Mouse (Mus musculus) thymus, adult 2 months (tissue): ENCODE measurements at regions not wholly inside any gene's neighbourhood (a gene's known extent, or its start where the extent isn't known, plus 50 kb on each side); places are given as distances from the start of the nearest gene placed in this dataset.

Experiments
- CTCF ChIP-seq: fragments of 200-500 bp; IDR thresholded peaks from 2 replicates; pipeline ENCODE4 v1.5.1; 2012; ENCODE audit warnings: mild to moderate bottlenecking, control low read depth, low read length, moderate library complexity, borderline replicate concordance; ENCODE audit not compliant: control insufficient read depth, poor library complexity, insufficient read depth; ENCODE audit errors: extremely low read depth
- POLR2A ChIP-seq: fragments of 200-500 bp; IDR thresholded peaks from 2 replicates; pipeline ENCODE4 v1.6.1; 2012; ENCODE audit warnings: mild to moderate bottlenecking, low read length, control low read depth, moderate library complexity; ENCODE audit not compliant: control insufficient read depth, poor library complexity, insufficient read depth; ENCODE audit errors: extremely low read depth

GRCm38 (mm10) chr12:73403906-73404474, 117.4 kb downstream of the Slc38a6 start:
- TF ChIP-seq CTCF (no peak), POLR2A (no peak)
